Mouse (Mus musculus) intestine, postnatal 0 days (tissue): ENCODE measurements around the gene Ripor3. TPM values are rescaled to one million over a fixed set of nuclear protein-coding genes. Genes with fewer than 3 reads are reported as not detected.

Experiments
- ATAC-seq: fragments of 200-750 bp; cut with Nextera tagmentation; 2 replicates; pipeline ENCODE4 v1.8.0; 2017; ENCODE audit warnings: mild to moderate bottlenecking, moderate TSS enrichment, moderate library complexity
- H3K27ac ChIP-seq: fragments of 300-500 bp; sonication (generic); 2 replicates; pipeline ENCODE4 v1.5.1; 2014; ENCODE audit warnings: mild to moderate bottlenecking, low read depth, low read length, moderate library complexity
- H3K27me3 ChIP-seq: fragments of 300-500 bp; sonication (generic); replicated peaks from 2 replicates; pipeline ENCODE4 v1.6.1; 2014; ENCODE audit warnings: low read length, mixed read lengths; ENCODE audit not compliant: control insufficient read depth, insufficient read depth
- H3K36me3 ChIP-seq: fragments of 300-500 bp; sonication (generic); 2 replicates; pipeline ENCODE4 v1.6.1; 2014; ENCODE audit warnings: mild to moderate bottlenecking, moderate library complexity; ENCODE audit not compliant: control insufficient read depth, insufficient read depth
- H3K4me1 ChIP-seq: fragments of 300-500 bp; sonication (generic); replicated peaks from 2 replicates; pipeline ENCODE4 v1.6.1; 2014; ENCODE audit warnings: antibody characterized with exemption, low read length, mixed read lengths; ENCODE audit not compliant: control insufficient read depth, insufficient read depth
- H3K4me2 ChIP-seq: fragments of 300-500 bp; sonication (generic); replicated peaks from 2 replicates; pipeline ENCODE4 v1.6.1; 2014; ENCODE audit warnings: low read depth, mild to moderate bottlenecking, moderate library complexity
- H3K4me3 ChIP-seq: fragments of 300-500 bp; sonication (generic); 2 replicates; pipeline ENCODE4 v1.5.1; 2014; ENCODE audit warnings: low read depth, low read length
- H3K9ac ChIP-seq: fragments of 300-500 bp; sonication (generic); 2 replicates; pipeline ENCODE4 v1.6.1; 2014; ENCODE audit warnings: mild to moderate bottlenecking, low read depth, low read length
- H3K9me3 ChIP-seq: fragments of 300-500 bp; sonication (generic); 2 replicates; pipeline ENCODE4 v1.6.1; 2016; ENCODE audit warnings: mixed run types; ENCODE audit not compliant: control insufficient read depth
- CTCF ChIP-seq: sonication (generic); IDR thresholded peaks from 2 replicates; pipeline ENCODE4 v1.5.1; 2016; ENCODE audit warnings: low read depth, mild to moderate bottlenecking, control low read depth, antibody characterized with exemption, moderate library complexity
- WGBS: fragments of 180-500 bp; shearing (Covaris S2); extraction: QIAGEN DNeasy Blood & Tissue Kit; methylation state at CpG from one replicate; pipeline ENCODE4 v1.1.7; 2014; 5-methylcytosine and 5-hydroxymethylcytosine counted together
- polyA plus RNA-seq: library from polyadenylated mRNA; unstranded; fragments of >200 nt; fragmentation: Nextera tagmentation; extraction: Ambion mirVana; gene quantifications from 2 replicates; pipeline ENCODE4 v1.2.1, GENCODE M21; 2015

The Ripor3 gene
- polyA plus RNA-seq, 1 experiment from 2014 or later = 1.5 TPM

DNA sequence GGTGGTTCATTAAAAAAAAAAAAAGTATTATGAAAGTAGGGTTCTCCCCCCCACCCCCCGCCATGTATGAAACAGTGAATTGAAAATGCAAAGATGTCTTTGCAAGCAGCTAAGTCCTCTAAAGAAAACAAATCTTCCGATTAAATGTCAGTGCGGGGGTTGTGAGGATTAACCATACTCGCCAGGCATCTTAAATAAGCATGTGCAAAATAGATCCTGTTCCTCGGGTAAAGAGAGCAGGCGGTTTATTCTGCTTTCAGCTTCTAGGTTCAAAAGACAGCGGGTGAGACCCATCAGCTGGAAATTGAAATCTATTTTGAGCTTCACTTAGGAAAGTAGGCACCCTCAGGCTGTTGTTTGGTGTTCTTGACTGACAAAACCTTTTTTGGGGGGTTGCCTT lies 77.0 kb downstream of the Ripor3 start:
- no peaks in the 10 kb centered on the region for H3K27me3 ChIP-seq
- H3K36me3 ChIP-seq = no peaks in the 10 kb centered on the region
- peak overlapping the region; percentile 90; the same call in 1 of the 2 replicates for H3K4me3 ChIP-seq
- peaks cover 5% of the 10 kb centered on the region; the same call in 1 of the 2 replicates for H3K4me1 ChIP-seq
- H3K9ac ChIP-seq = peak overlapping the region; percentile 94; the same call in 1 of the 2 replicates
- H3K4me2 ChIP-seq = peak overlapping the region; percentile 95
- no peaks in the 10 kb centered on the region for H3K9me3 ChIP-seq
- no peak for TF ChIP-seq CTCF
- no peak for ATAC-seq
- 55% methylated on average over 7 of the region's 7 CpGs for WGBS
- no peak overlapping the region for H3K27ac ChIP-seq

DNA sequence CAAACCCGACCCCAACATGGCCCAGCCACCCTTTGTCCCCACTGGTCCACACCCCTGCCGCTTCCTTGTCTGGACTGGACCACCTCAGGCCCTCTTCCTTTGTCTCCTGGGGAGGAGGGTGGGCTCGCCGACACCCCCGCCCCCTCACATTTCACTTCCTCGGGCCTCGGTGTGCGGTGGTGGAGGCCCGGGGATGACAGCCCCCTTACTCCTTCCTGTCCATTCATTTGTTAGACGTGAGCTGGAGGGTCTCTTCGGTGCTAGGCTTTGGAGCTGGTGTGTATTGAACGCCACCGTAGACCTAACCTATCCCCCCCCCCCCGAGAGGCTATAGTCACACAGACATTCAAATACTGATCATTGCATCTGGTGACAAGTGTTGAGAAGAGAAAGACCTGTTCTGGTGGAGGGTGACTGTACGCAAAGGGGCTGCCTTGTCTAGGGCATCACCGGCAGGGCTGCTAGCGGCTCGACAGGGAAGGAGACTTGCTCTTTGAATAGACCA lies 77.6 kb downstream of the Ripor3 start:
- Histone ChIP-seq H3K9ac (peak overlapping the region; percentile 94), H3K36me3 (no peaks in the 10 kb centered on the region), H3K27me3 (no peaks in the 10 kb centered on the region), H3K4me1 (peaks cover 5% of the 10 kb centered on the region; the same call in 1 of the 2 replicates), H3K4me3 (peak overlapping the region; percentile 90), H3K4me2 (peak overlapping the region; percentile 95), H3K27ac (no peak overlapping the region), H3K9me3 (no peaks in the 10 kb centered on the region)
- ATAC-seq = peak; percentile 17; the same call in 1 of the 2 replicates
- 2% methylated on average over 18 of the region's 18 CpGs for WGBS
- TF ChIP-seq CTCF = no peak

- Histone ChIP-seq H3K9me3 (no peaks in the 10 kb centered on the region), H3K4me1 (peaks cover 5% of the 10 kb centered on the region; the same call in 1 of the 2 replicates), H3K4me3 (peak within 1 kb of the TSS; percentile 90), H3K27ac (peak within 1 kb of the TSS; percentile 78), H3K4me2 (peak within 1 kb of the TSS; percentile 95), H3K9ac (peak within 1 kb of the TSS; percentile 94), H3K27me3 (no peaks in the 10 kb centered on the region), H3K36me3 (no peaks in the 10 kb centered on the region)
- peak; percentile 96 for ATAC-seq
- under 1% methylated on average over 81 of the region's 99 CpGs for WGBS
- TF ChIP-seq CTCF = no peak
These were observed 78.3 kb downstream of the Ripor3 start, which contains the start of gene Ptpn1 for GRCm38 (mm10) chr2:167931985-167932726. Ptpn1 (plus strand) TSS chr2:167932057.

GRCm38 (mm10) chr2:167930975-167931374 lies 79.4 kb downstream of the Ripor3 start:
- H3K36me3 ChIP-seq = no peaks in the 10 kb centered on the region
- 0 out of 2 replicates have a peak overlapping the region, but pooled peaks have one; percentile 94 for H3K9ac ChIP-seq
- WGBS = 94% methylated on average over 3 of the region's 3 CpGs
- H3K27me3 ChIP-seq = no peaks in the 10 kb centered on the region
- H3K4me2 ChIP-seq = no peak overlapping the region
- no peak for TF ChIP-seq CTCF
- H3K4me1 ChIP-seq = peaks cover 5% of the 10 kb centered on the region; the same call in 1 of the 2 replicates
- no peak overlapping the region for H3K27ac ChIP-seq
- no peaks in the 10 kb centered on the region for H3K9me3 ChIP-seq
- H3K4me3 ChIP-seq = peak overlapping the region; percentile 90; the same call in 1 of the 2 replicates
- no peak for ATAC-seq

Other genes starting within 250 kb of the Ripor3 start
- gene Ptpn1, start 78.6 kb downstream of the Ripor3 start, polyA plus RNA-seq = 30.5 and 33.5 TPM in 2 replicates
- gene Pard6b, start 70.4 kb upstream of the Ripor3 start, polyA plus RNA-seq = 13.8 and 17.3 TPM in 2 replicates
- 5.4 and 6.5 TPM in 2 replicates for gene Adnp, start 196.5 kb upstream of the Ripor3 start, polyA plus RNA-seq
- 4.8 and 5.2 TPM in 2 replicates for gene Gm20716, start 219.7 kb upstream of the Ripor3 start, polyA plus RNA-seq
- 130 and 131 TPM in 2 replicates for gene Dpm1, start 220.0 kb upstream of the Ripor3 start, polyA plus RNA-seq
- gene Mocs3, start 220.0 kb upstream of the Ripor3 start, polyA plus RNA-seq = 6.6 and 7.3 TPM in 2 replicates